Mouse (Mus musculus) olfactory bulb, adult 2 months (tissue): ENCODE results near the gene Hivep3. TPM values are rescaled to one million over a fixed set of nuclear protein-coding genes. Genes with fewer than 3 reads are reported as not detected.

Experiments used
- H3K27ac ChIP-seq: fragments of 200-500 bp; 2 replicates; pipeline ENCODE4 v1.5.1; 2012; ENCODE audit warnings: low read depth, low read length; ENCODE audit not compliant: insufficient read depth
- H3K4me1 ChIP-seq: fragments of 200-500 bp; 2 replicates; pipeline ENCODE4 v1.6.1; 2012; ENCODE audit warnings: low read length; ENCODE audit not compliant: control insufficient read depth, insufficient read depth
- H3K4me3 ChIP-seq: fragments of 200-500 bp; 2 replicates; pipeline ENCODE4 v1.5.1; 2012; ENCODE audit warnings: mild to moderate bottlenecking, low read depth, low read length, moderate library complexity; ENCODE audit not compliant: insufficient read depth
- CTCF ChIP-seq: fragments of 200-500 bp; IDR thresholded peaks from 2 replicates; pipeline ENCODE4 v1.5.1; 2012; ENCODE audit warnings: low read depth, mild to moderate bottlenecking, low read length, moderate library complexity; ENCODE audit not compliant: insufficient read depth
- POLR2A ChIP-seq: fragments of 200-500 bp; IDR thresholded peaks from 2 replicates; pipeline ENCODE4 v1.6.1; 2012; ENCODE audit warnings: mild to moderate bottlenecking, low read depth, low read length, moderate library complexity; ENCODE audit not compliant: insufficient read depth
- WGBS: fragments of 180-500 bp; shearing (Covaris S2); methylation state at CpG from one replicate; pipeline ENCODE4 v1.1.7; 2018; 5-methylcytosine and 5-hydroxymethylcytosine counted together
- polyA plus RNA-seq: library from polyadenylated mRNA; stranded (reverse); fragments of >200 nt; gene quantifications from 2 replicates; pipeline ENCODE4 v1.2.4, GENCODE M21; 2012; ENCODE audit warnings: low replicate concordance; ENCODE audit not compliant: missing spikeins, insufficient read depth, insufficient read length

Hivep3 gene
- polyA plus RNA-seq, 1 experiment, result 55.7 TPM

- TF ChIP-seq CTCF (no peak), POLR2A (no peak)
- 50% methylated on average over 2 of the region's 2 CpGs for WGBS
- Histone ChIP-seq H3K27ac (no peak overlapping the region), H3K4me3 (no peak overlapping the region), H3K4me1 (peaks cover 2% of the 10 kb centered on the region; the same call in 1 of the 2 replicates)
Measured at GRCm38 (mm10) chr4:119807359-119807758, 73.8 kb downstream of the Hivep3 start.

GRCm38 (mm10) chr4:119809245-119809644 lies 75.7 kb downstream of the Hivep3 start:
- TF ChIP-seq POLR2A (no peak), CTCF (no peak)
- Histone ChIP-seq H3K27ac (no peak overlapping the region), H3K4me1 (peaks cover 9% of the 10 kb centered on the region), H3K4me3 (no peak overlapping the region)
- 49% methylated on average over 5 of the region's 5 CpGs for WGBS

GRCm38 (mm10) chr4:119812775-119813174 lies 79.2 kb downstream of the Hivep3 start:
- TF ChIP-seq POLR2A (no peak), CTCF (no peak)
- H3K4me1 ChIP-seq, result peaks cover 20% of the 10 kb centered on the region
- H3K27ac ChIP-seq, result no peak overlapping the region
- 49% methylated on average over 2 of the region's 2 CpGs for WGBS
- H3K4me3 ChIP-seq, result no peak overlapping the region

GRCm38 (mm10) chr4:119813500-119814184 lies 80.1 kb downstream of the Hivep3 start:
- Histone ChIP-seq H3K27ac (no peak overlapping the region), H3K4me1 (peaks cover 20% of the 10 kb centered on the region), H3K4me3 (no peak overlapping the region)
- 21% methylated on average over 12 of the region's 12 CpGs for WGBS
- no peak for TF ChIP-seq CTCF
- TF ChIP-seq POLR2A, result no peak

- WGBS, result 2% methylated on average over 47 of the region's 47 CpGs
- H3K4me3 ChIP-seq, result peak overlapping the region; percentile 91
- TF ChIP-seq CTCF (no peak), POLR2A (peak; percentile 43; the same call in 1 of the 2 replicates)
- H3K4me1 ChIP-seq, result peaks cover 20% of the 10 kb centered on the region
- peak overlapping the region; percentile 98 for H3K27ac ChIP-seq
Measured at GRCm38 (mm10) chr4:119814185-119815132, 80.9 kb downstream of the Hivep3 start.

- 6% methylated on average over 7 of the region's 7 CpGs for WGBS
- H3K4me3 ChIP-seq, result peak overlapping the region; percentile 91
- no peak for TF ChIP-seq POLR2A
- TF ChIP-seq CTCF, result no peak
- H3K27ac ChIP-seq, result peak overlapping the region; percentile 98
- peaks cover 20% of the 10 kb centered on the region for H3K4me1 ChIP-seq
Measured at GRCm38 (mm10) chr4:119815133-119815792, 81.7 kb downstream of the Hivep3 start.

GRCm38 (mm10) chr4:119815793-119816161 lies 82.2 kb downstream of the Hivep3 start:
- no peak overlapping the region for H3K27ac ChIP-seq
- peaks cover 20% of the 10 kb centered on the region for H3K4me1 ChIP-seq
- no peak for TF ChIP-seq POLR2A
- peak overlapping the region; percentile 91 for H3K4me3 ChIP-seq

GRCm38 (mm10) chr4:119816620-119817356 lies 83.2 kb downstream of the Hivep3 start:
- H3K27ac ChIP-seq, result peak overlapping the region; percentile 42
- peaks cover 18% of the 10 kb centered on the region for H3K4me1 ChIP-seq
- 32% methylated on average over 7 of the region's 7 CpGs for WGBS
- no peak for TF ChIP-seq POLR2A
- no peak for TF ChIP-seq CTCF
- H3K4me3 ChIP-seq, result peak overlapping the region; percentile 27
